Mouse (Mus musculus) erythroblast, embryonic 14.5 days (primary cell): ENCODE results near the gene Psmb2.

Experiments
- GATA1 ChIP-seq: IDR thresholded peaks from 2 replicates; pipeline ENCODE4 v1.6.1; 2012; ENCODE audit warnings: low read length, inconsistent platforms, mixed read lengths
- TAL1 ChIP-seq: IDR thresholded peaks from 3 replicates; pipeline ENCODE4 v1.6.1; 2012; ENCODE audit warnings: low read length, inconsistent platforms, mixed read lengths

- TF ChIP-seq GATA1 (no peak), TAL1 (no peak)
Measured at GRCm38 (mm10) chr4:126696908-126697307, 19.5 kb downstream of the Psmb2 start.
